Mouse (Mus musculus) thymus, adult 2 months (tissue): ENCODE measurements around the gene Gpbp1. TPM values are rescaled to one million over a fixed set of nuclear protein-coding genes. Genes with fewer than 3 reads are reported as not detected.
A peak's percentile ranks its signal among the peaks of the same experiment; 100 is the strongest.

Experiments
- DNase-seq: peaks from one replicate; pipeline ENCODE4 v3.0.0; 2021
- H3K27ac ChIP-seq: fragments of 200-500 bp; 2 replicates; pipeline ENCODE4 v1.5.1; 2012; ENCODE audit warnings: low read length, control low read depth; ENCODE audit not compliant: control insufficient read depth, insufficient read depth
- H3K27me3 ChIP-seq: fragments of 200-500 bp; 2 replicates; pipeline ENCODE4 v1.6.1; 2012; ENCODE audit warnings: mild to moderate bottlenecking, low read length, moderate library complexity, mixed read lengths; ENCODE audit not compliant: control insufficient read depth, insufficient read depth
- H3K36me3 ChIP-seq: fragments of 200-500 bp; 2 replicates; pipeline ENCODE4 v1.6.1; 2012; ENCODE audit warnings: mild to moderate bottlenecking, low read length, moderate library complexity; ENCODE audit not compliant: control insufficient read depth, insufficient read depth
- H3K4me1 ChIP-seq: fragments of 200-500 bp; replicated peaks from 2 replicates; pipeline ENCODE4 v1.6.1; 2012; ENCODE audit warnings: low read length; ENCODE audit not compliant: control insufficient read depth, insufficient read depth
- H3K4me3 ChIP-seq: fragments of 200-500 bp; 2 replicates; pipeline ENCODE4 v1.5.1; 2012; ENCODE audit warnings: mild to moderate bottlenecking, low read length, control low read depth, moderate library complexity; ENCODE audit not compliant: control insufficient read depth, insufficient read depth
- CTCF ChIP-seq: fragments of 200-500 bp; IDR thresholded peaks from 2 replicates; pipeline ENCODE4 v1.5.1; 2012; ENCODE audit warnings: mild to moderate bottlenecking, control low read depth, low read length, moderate library complexity, borderline replicate concordance; ENCODE audit not compliant: control insufficient read depth, poor library complexity, insufficient read depth; ENCODE audit errors: extremely low read depth
- POLR2A ChIP-seq: fragments of 200-500 bp; IDR thresholded peaks from 2 replicates; pipeline ENCODE4 v1.6.1; 2012; ENCODE audit warnings: mild to moderate bottlenecking, low read length, control low read depth, moderate library complexity; ENCODE audit not compliant: control insufficient read depth, poor library complexity, insufficient read depth; ENCODE audit errors: extremely low read depth
- WGBS: fragments of 180-500 bp; shearing (Covaris S2); methylation state at CpG from one replicate; pipeline ENCODE4 v1.1.7; 2018; 5-methylcytosine and 5-hydroxymethylcytosine counted together
- polyA plus RNA-seq: library from polyadenylated mRNA; depleted of rRNA; stranded (reverse); fragments of >200 nt; gene quantifications from 2 replicates; pipeline ENCODE4 v1.2.3, GENCODE M21; 2012

The Gpbp1 gene
- polyA plus RNA-seq, 1 experiment, result 5.0 TPM

- H3K36me3 ChIP-seq, result no peaks in the 10 kb centered on the region
- H3K4me3 ChIP-seq, result no peak overlapping the region
- TF ChIP-seq POLR2A (no peak), CTCF (no peak)
- H3K27ac ChIP-seq, result no peak overlapping the region
- DNase-seq, result no peak
- WGBS, result 86% methylated on average over 11 of the region's 11 CpGs
- no peaks in the 10 kb centered on the region for H3K27me3 ChIP-seq
- peaks cover 7% of the 10 kb centered on the region for H3K4me1 ChIP-seq
These were observed 4.6 kb upstream of the Gpbp1 start for GRCm38 (mm10) chr13:111494330-111495029.

GRCm38 (mm10) chr13:111491046-111491756, 1.3 kb upstream of the Gpbp1 start:
- TF ChIP-seq CTCF, result no peak
- no peak for TF ChIP-seq POLR2A
- Histone ChIP-seq H3K4me1 (peaks cover 5% of the 10 kb centered on the region), H3K27ac (no peak overlapping the region), H3K27me3 (no peaks in the 10 kb centered on the region), H3K36me3 (no peaks in the 10 kb centered on the region), H3K4me3 (no peak overlapping the region)
- WGBS, result 16% methylated on average over 13 of the region's 13 CpGs
- DNase-seq, result no peak

GRCm38 (mm10) chr13:111489502-111489801, 459 bp downstream of the Gpbp1 start:
- DNase-seq, result no peak
- no peaks in the 10 kb centered on the region for H3K27me3 ChIP-seq
- peak overlapping the region; percentile 88 for H3K27ac ChIP-seq
- no peaks in the 10 kb centered on the region for H3K36me3 ChIP-seq
- TF ChIP-seq CTCF, result no peak
- TF ChIP-seq POLR2A, result no peak
- 1% methylated on average over 18 of the region's 33 CpGs for WGBS
- H3K4me3 ChIP-seq, result peak overlapping the region; percentile 91
- peaks cover 7% of the 10 kb centered on the region for H3K4me1 ChIP-seq

- WGBS, result under 1% methylated on average over 96 of the region's 98 CpGs
- 0 out of 2 replicates have a peak, but pooled peaks have one; percentile 11 for TF ChIP-seq POLR2A
- no peak for TF ChIP-seq CTCF
- no peaks in the 10 kb centered on the region for H3K27me3 ChIP-seq
- peak overlapping the region; percentile 88 for H3K27ac ChIP-seq
- peaks cover 3% of the 10 kb centered on the region; the same call in 1 of the 2 replicates for H3K36me3 ChIP-seq
- H3K4me1 ChIP-seq, result peaks cover 7% of the 10 kb centered on the region
- H3K4me3 ChIP-seq, result peak overlapping the region; percentile 91
- peak; percentile 48 for DNase-seq
These were observed 1.0 kb downstream of the Gpbp1 start for GRCm38 (mm10) chr13:111488651-111489501.

- DNase-seq, result no peak
- peaks cover 12% of the 10 kb centered on the region for H3K36me3 ChIP-seq
- no peak overlapping the region for H3K4me3 ChIP-seq
- no peak overlapping the region for H3K27ac ChIP-seq
- no peaks in the 10 kb centered on the region for H3K27me3 ChIP-seq
- WGBS, result 81% methylated on average over 2 of the region's 2 CpGs
- peaks cover 8% of the 10 kb centered on the region for H3K4me1 ChIP-seq
- TF ChIP-seq CTCF, result no peak
- no peak for TF ChIP-seq POLR2A
These were observed 12.2 kb downstream of the Gpbp1 start for GRCm38 (mm10) chr13:111477695-111478094.

- DNase-seq, result no peak
- TF ChIP-seq CTCF (no peak), POLR2A (no peak)
- peaks cover 5% of the 10 kb centered on the region for H3K4me1 ChIP-seq
- H3K27ac ChIP-seq, result no peak overlapping the region
- no peak overlapping the region for H3K4me3 ChIP-seq
- no peaks in the 10 kb centered on the region for H3K27me3 ChIP-seq
- peaks cover 19% of the 10 kb centered on the region for H3K36me3 ChIP-seq
- WGBS, result 51% methylated on average over 3 of the region's 3 CpGs
These were observed 19.2 kb downstream of the Gpbp1 start for GRCm38 (mm10) chr13:111470562-111471237.
